28 mouse cellular contexts compared by ENCODE assay signal in the genomic region with DNA sequence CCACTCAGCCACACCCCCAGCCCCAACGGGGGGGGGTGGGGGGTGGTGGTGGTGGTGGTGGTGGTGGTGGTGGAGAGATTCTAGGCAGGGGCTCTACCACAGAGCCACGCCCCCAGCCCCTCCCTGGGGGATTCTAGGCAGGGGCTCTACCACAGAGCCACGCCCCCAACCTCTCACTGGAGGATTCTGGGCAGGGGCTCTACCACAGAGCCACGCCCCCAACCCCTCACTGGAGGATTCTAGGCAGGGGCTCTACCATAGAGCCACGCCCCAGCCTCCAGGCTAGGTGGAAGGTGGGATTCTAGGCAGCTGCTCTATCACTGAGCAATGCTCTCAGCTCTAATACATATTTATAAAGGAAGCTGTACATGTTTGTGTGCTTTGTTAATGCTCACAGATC. TPM values are rescaled to one million over a fixed set of nuclear protein-coding genes. Genes with fewer than 3 reads are reported as not detected.
DNase-seq lines count a peak whose midpoint lies in the region; ATAC-seq and TF ChIP-seq lines count a peak whose summit lies in the region.
"Had no signal": no experiment of that assay in that cellular context is flagged by ENCODE, and none has a peak within 500 bp of the region (broad histone marks: within the 10 kb centered on the region; RNA-seq: fewer than 3 reads in every experiment).

No protein-coding gene starts in this region.

- no peak for DNase-seq in forebrain, postnatal 0 days
- no peak for DNase-seq in forebrain, embryonic 10.5 days (ENCODE audit: extremely low spot score, low spot score)
- no peak for DNase-seq in lung, postnatal 0 days (ENCODE audit: low spot score)
- no peak for DNase-seq in midbrain, postnatal 0 days (ENCODE audit: low spot score)
- no peak for DNase-seq in gastrocnemius, postnatal 25 days
- DNase-seq: adrenal gland, adult 8-10 months; adrenal gland, postnatal 14 days; adrenal gland, postnatal 36 days; B cell, adult 2 months; cerebellum, adult 11 months; cerebellum, adult 18-20 months; cerebellum, adult 8-10 months; cerebellum, adult 9-11 months; cerebellum, postnatal 14 days; cerebellum, postnatal 36 days; embryo, embryonic 11 days had no signal

- no peak for TF ChIP-seq CTCF in forebrain, postnatal 0 days (IDR thresholded peaks at IDR 0.05; ENCODE audit: low read depth)
- TF ChIP-seq CTCF in lung, postnatal 0 days (IDR thresholded peaks at IDR 0.05): no peak
- no peak for TF ChIP-seq CTCF in midbrain, postnatal 0 days (IDR thresholded peaks at IDR 0.05)

- no peak for TF ChIP-seq EP300 in lung, postnatal 0 days (IDR thresholded peaks at IDR 0.05)

- no peak overlapping the region for H3K9ac ChIP-seq in forebrain, postnatal 0 days
- H3K9ac ChIP-seq in lung, embryonic 15.5 days: no peak overlapping the region
- no peak overlapping the region for H3K9ac ChIP-seq in lung, postnatal 0 days (replicated peaks; ENCODE audit: low read depth)
- H3K9ac ChIP-seq in midbrain, postnatal 0 days (replicated peaks; ENCODE audit: low read length, poor library complexity, severe bottlenecking): no peak overlapping the region
- no peak overlapping the region for H3K9ac ChIP-seq in midbrain, embryonic 15.5 days
- H3K9ac ChIP-seq: embryonic facial prominence, embryonic 13.5 days; embryonic facial prominence, embryonic 15.5 days; forebrain, embryonic 13.5 days; forebrain, embryonic 15.5 days had no signal

- H3K4me3 ChIP-seq in forebrain, postnatal 0 days (ENCODE audit: low read depth, low read length): no peak overlapping the region
- H3K4me3 ChIP-seq in forebrain, embryonic 10.5 days: no peak overlapping the region
- no peak overlapping the region for H3K4me3 ChIP-seq in lung, embryonic 15.5 days
- H3K4me3 ChIP-seq in lung, postnatal 0 days (ENCODE audit: low read depth, low read length): no peak overlapping the region
- H3K4me3 ChIP-seq in midbrain, postnatal 0 days (ENCODE audit: low read depth, low read length): no peak overlapping the region
- H3K4me3 ChIP-seq in midbrain, embryonic 15.5 days: no peak overlapping the region
- H3K4me3 ChIP-seq: embryonic facial prominence, embryonic 13.5 days; embryonic facial prominence, embryonic 15.5 days; erythroblast, embryonic 14.5 days; forebrain, embryonic 13.5 days; forebrain, embryonic 15.5 days had no signal

- H3K27ac ChIP-seq in forebrain, postnatal 0 days (ENCODE audit: low read depth, low read length): 0 out of 2 replicates have a peak overlapping the region, but pooled peaks have one; percentile 10
- no peak overlapping the region for H3K27ac ChIP-seq in forebrain, embryonic 10.5 days
- H3K27ac ChIP-seq in lung, embryonic 15.5 days: no peak overlapping the region
- no peak overlapping the region for H3K27ac ChIP-seq in lung, postnatal 0 days (ENCODE audit: low read length)
- H3K27ac ChIP-seq in midbrain, postnatal 0 days (ENCODE audit: low read depth, low read length): 0 out of 2 replicates have a peak overlapping the region, but pooled peaks have one; percentile 51
- no peak overlapping the region for H3K27ac ChIP-seq in midbrain, embryonic 15.5 days
- H3K27ac ChIP-seq: embryonic facial prominence, embryonic 13.5 days; embryonic facial prominence, embryonic 15.5 days; forebrain, embryonic 13.5 days; forebrain, embryonic 15.5 days had no signal

- ATAC-seq in forebrain, postnatal 0 days: peak; percentile 74
- ATAC-seq in lung, embryonic 15.5 days (ENCODE audit: borderline replicate concordance, extremely low read depth, low FRiP score, low TSS enrichment): peak; percentile 42; the same call in 1 of the 2 replicates
- no peak for ATAC-seq in lung, postnatal 0 days
- no peak for ATAC-seq in midbrain, postnatal 0 days (ENCODE audit: low FRiP score)
- ATAC-seq in midbrain, embryonic 15.5 days (replicated peaks): no peak
- ATAC-seq: activated CD4-positive, CD25-positive, alpha-beta regulatory T cell, adult 4 months; CD4-positive, CD25-positive, alpha-beta regulatory T cell, adult 4 months; forebrain, embryonic 13.5 days; forebrain, embryonic 15.5 days; Patski had no signal

- 62% methylated on average over 5 of the region's 5 CpGs for WGBS in forebrain, postnatal 0 days
- 81% methylated on average over 5 of the region's 5 CpGs for WGBS in forebrain, embryonic 10.5 days
- 64% methylated on average over 5 of the region's 5 CpGs for WGBS in lung, embryonic 15.5 days
- 56% methylated on average over 5 of the region's 5 CpGs for WGBS in lung, postnatal 0 days
- WGBS in midbrain, postnatal 0 days: 77% methylated on average over 5 of the region's 5 CpGs
- WGBS in midbrain, embryonic 15.5 days: 69% methylated on average over 5 of the region's 5 CpGs

- no peaks in the 10 kb centered on the region for H3K4me1 ChIP-seq in forebrain, postnatal 0 days (ENCODE audit: insufficient read depth)
- H3K4me1 ChIP-seq in forebrain, embryonic 10.5 days: no peaks in the 10 kb centered on the region
- H3K4me1 ChIP-seq in lung, embryonic 15.5 days: no peaks in the 10 kb centered on the region
- no peaks in the 10 kb centered on the region for H3K4me1 ChIP-seq in lung, postnatal 0 days (ENCODE audit: insufficient read depth, low read depth, low read length)
- H3K4me1 ChIP-seq in midbrain, postnatal 0 days (ENCODE audit: insufficient read depth, low read length): no peaks in the 10 kb centered on the region
- H3K4me1 ChIP-seq in midbrain, embryonic 15.5 days: no peaks in the 10 kb centered on the region
- H3K4me1 ChIP-seq: embryonic facial prominence, embryonic 13.5 days; embryonic facial prominence, embryonic 15.5 days; forebrain, embryonic 13.5 days; forebrain, embryonic 15.5 days had no signal

- H3K9me3 ChIP-seq in forebrain, postnatal 0 days (ENCODE audit: low read length): no peaks in the 10 kb centered on the region
- peaks cover 13% of the 10 kb centered on the region; the same call in 1 of the 2 replicates for H3K9me3 ChIP-seq in forebrain, embryonic 10.5 days
- H3K9me3 ChIP-seq in lung, embryonic 15.5 days: no peaks in the 10 kb centered on the region
- H3K9me3 ChIP-seq in lung, postnatal 0 days (ENCODE audit: low read length): no peaks in the 10 kb centered on the region; the same call in 1 of the 2 replicates
- H3K9me3 ChIP-seq in midbrain, postnatal 0 days (ENCODE audit: low read length): no peaks in the 10 kb centered on the region
- no peaks in the 10 kb centered on the region for H3K9me3 ChIP-seq in midbrain, embryonic 15.5 days
- H3K9me3 ChIP-seq: embryonic facial prominence, embryonic 13.5 days; embryonic facial prominence, embryonic 15.5 days; forebrain, embryonic 13.5 days; forebrain, embryonic 15.5 days; G1E had no signal

- H3K36me3 ChIP-seq in forebrain, postnatal 0 days (ENCODE audit: insufficient read depth): no peaks in the 10 kb centered on the region
- no peaks in the 10 kb centered on the region for H3K36me3 ChIP-seq in forebrain, embryonic 10.5 days (replicated peaks)
- no peaks in the 10 kb centered on the region for H3K36me3 ChIP-seq in lung, embryonic 15.5 days
- no peaks in the 10 kb centered on the region for H3K36me3 ChIP-seq in lung, postnatal 0 days (ENCODE audit: insufficient read depth, low read length)
- H3K36me3 ChIP-seq in midbrain, postnatal 0 days (ENCODE audit: insufficient read depth, low read length): no peaks in the 10 kb centered on the region
- H3K36me3 ChIP-seq in midbrain, embryonic 15.5 days (replicated peaks): no peaks in the 10 kb centered on the region
- H3K36me3 ChIP-seq: embryonic facial prominence, embryonic 13.5 days; embryonic facial prominence, embryonic 15.5 days; forebrain, embryonic 15.5 days; G1E had no signal

- H3K4me2 ChIP-seq in forebrain, postnatal 0 days (ENCODE audit: low read depth): no peak overlapping the region
- no peak overlapping the region for H3K4me2 ChIP-seq in lung, embryonic 15.5 days
- no peak overlapping the region for H3K4me2 ChIP-seq in lung, postnatal 0 days (replicated peaks; ENCODE audit: low read depth, low read length)
- no peak overlapping the region for H3K4me2 ChIP-seq in midbrain, postnatal 0 days (ENCODE audit: low read depth, low read length, poor library complexity, severe bottlenecking)
- no peak overlapping the region for H3K4me2 ChIP-seq in midbrain, embryonic 15.5 days
- H3K4me2 ChIP-seq: embryonic facial prominence, embryonic 13.5 days; embryonic facial prominence, embryonic 15.5 days; forebrain, embryonic 13.5 days; forebrain, embryonic 15.5 days had no signal

- no peaks in the 10 kb centered on the region for H3K27me3 ChIP-seq in forebrain, postnatal 0 days (ENCODE audit: insufficient read depth, low read length)
- no peaks in the 10 kb centered on the region for H3K27me3 ChIP-seq in forebrain, embryonic 10.5 days (ENCODE audit: poor library complexity, severe bottlenecking)
- no peaks in the 10 kb centered on the region for H3K27me3 ChIP-seq in lung, embryonic 15.5 days
- H3K27me3 ChIP-seq in lung, postnatal 0 days (replicated peaks; ENCODE audit: insufficient read depth, low read length): no peaks in the 10 kb centered on the region
- H3K27me3 ChIP-seq in midbrain, postnatal 0 days (ENCODE audit: insufficient read depth, low read length): no peaks in the 10 kb centered on the region
- H3K27me3 ChIP-seq in midbrain, embryonic 15.5 days (replicated peaks): no peaks in the 10 kb centered on the region
- H3K27me3 ChIP-seq: CH12.LX; embryonic facial prominence, embryonic 15.5 days; forebrain, embryonic 15.5 days; Patski had no signal

RNA-seq across cellular contexts. Expression of a gene that starts 7.5 kb away (rescaled TPM):
- total RNA-seq in forebrain, postnatal 0 days (2014; rRNA removed): 33.4 and 38.8 TPM in 2 replicates
- polyA plus RNA-seq in forebrain, postnatal 0 days (2015; fragmentation: Nextera tagmentation; extraction: Ambion mirVana): 26.1 and 38.8 TPM in 2 replicates
- polyA plus RNA-seq in forebrain, embryonic 10.5 days (2016; fragmentation: Nextera tagmentation; extraction: Ambion mirVana): 30.5 and 31.5 TPM in 2 replicates
- polyA plus RNA-seq in lung, embryonic 15.5 days (2015; fragmentation: Nextera tagmentation; extraction: Ambion mirVana): 33.1 and 34.6 TPM in 2 replicates
- 14.3 and 16.2 TPM in 2 replicates for polyA plus RNA-seq in lung, postnatal 0 days (2015; fragmentation: Nextera tagmentation; extraction: Ambion mirVana)
- total RNA-seq in midbrain, postnatal 0 days (2014; rRNA removed): 26.9 and 52.7 TPM in 2 replicates
- polyA plus RNA-seq in midbrain, postnatal 0 days (2015; fragmentation: Nextera tagmentation; extraction: Ambion mirVana): 33.9 and 36.9 TPM in 2 replicates
- 39.6 and 42.3 TPM in 2 replicates for polyA plus RNA-seq in midbrain, embryonic 15.5 days (2015; fragmentation: Nextera tagmentation; extraction: Ambion mirVana)
- total RNA-seq in gastrocnemius, postnatal 25 days (2021): 1 to 10 TPM; 5.0 TPM

RNA-seq across cellular contexts. Expression of a gene that starts 41.0 kb away (rescaled TPM):
- 20.2 and 30.5 TPM in 2 replicates for total RNA-seq in forebrain, postnatal 0 days (2014; rRNA removed)
- polyA plus RNA-seq in forebrain, postnatal 0 days (2015; fragmentation: Nextera tagmentation; extraction: Ambion mirVana): 4.9 and 8.1 TPM in 2 replicates
- 17.5 and 18.6 TPM in 2 replicates for polyA plus RNA-seq in forebrain, embryonic 10.5 days (2016; fragmentation: Nextera tagmentation; extraction: Ambion mirVana)
- polyA plus RNA-seq in lung, embryonic 15.5 days (2015; fragmentation: Nextera tagmentation; extraction: Ambion mirVana): 20.4 and 20.7 TPM in 2 replicates
- 6.9 and 10.1 TPM in 2 replicates for polyA plus RNA-seq in lung, postnatal 0 days (2015; fragmentation: Nextera tagmentation; extraction: Ambion mirVana)
- total RNA-seq in midbrain, postnatal 0 days (2014; rRNA removed): 20.8 and 21.2 TPM in 2 replicates
- polyA plus RNA-seq in midbrain, postnatal 0 days (2015; fragmentation: Nextera tagmentation; extraction: Ambion mirVana): 8.1 and 9.0 TPM in 2 replicates
- polyA plus RNA-seq in midbrain, embryonic 15.5 days (2015; fragmentation: Nextera tagmentation; extraction: Ambion mirVana): 14.7 and 16.0 TPM in 2 replicates
- total RNA-seq in gastrocnemius, postnatal 25 days (2021): 10 to 100 TPM; 13.8 to 15.4 TPM

Comparison
In these comparisons a context has a peak if more than half of its experiments do, and no peak if none do; other contexts are left out.
1. ATAC-seq: peak in forebrain, postnatal 0 days (single experiment) and lung, embryonic 15.5 days (single experiment); none in lung, postnatal 0 days (single experiment), midbrain, postnatal 0 days (single experiment) and midbrain, embryonic 15.5 days (single experiment).
2. H3K27ac ChIP-seq: peak in forebrain, postnatal 0 days (single experiment) and midbrain, postnatal 0 days (single experiment); none in forebrain, embryonic 10.5 days (single experiment), lung, embryonic 15.5 days (single experiment), lung, postnatal 0 days (single experiment) and midbrain, embryonic 15.5 days (single experiment).